Mouse (Mus musculus) liver, postnatal 0 days (tissue): ENCODE results near the gene Muc5ac.

Source experiments
- CTCF ChIP-seq: sonication (generic); IDR thresholded peaks from 2 replicates; pipeline ENCODE4 v1.5.1; 2016; ENCODE audit warnings: antibody characterized with exemption, low read depth
- EP300 ChIP-seq: IDR thresholded peaks from 2 replicates; pipeline ENCODE4 v1.6.1; 2016; ENCODE audit warnings: antibody characterized with exemption, low read depth, mild to moderate bottlenecking

GRCm38 (mm10) chr7:141835941-141836340 is 47.2 kb downstream of the Muc5ac start:
- TF ChIP-seq CTCF = no peak
- no peak for TF ChIP-seq EP300
